Mouse (Mus musculus): ENCODE measurements at regions not wholly inside any gene's neighbourhood (a gene's known extent, or its start where the extent isn't known, plus 50 kb on each side); places are given as distances from the start of the nearest gene placed in this dataset.
"Not testable (repeated sequence)": the region's sequence is repeated elsewhere in the genome, so short reads cannot be mapped to it uniquely, and the experiment has no call there.

GRCm38 (mm10) chr10:9490416-9490815, 184.6 kb downstream of the Samd5 start:
- DNase-seq (ENCODE audit: low spot score) = no peak

GRCm38 (mm10) chr10:9462361-9462760, 212.6 kb downstream of the Samd5 start:
- DNase-seq (ENCODE audit: low spot score) = no peak

DNA sequence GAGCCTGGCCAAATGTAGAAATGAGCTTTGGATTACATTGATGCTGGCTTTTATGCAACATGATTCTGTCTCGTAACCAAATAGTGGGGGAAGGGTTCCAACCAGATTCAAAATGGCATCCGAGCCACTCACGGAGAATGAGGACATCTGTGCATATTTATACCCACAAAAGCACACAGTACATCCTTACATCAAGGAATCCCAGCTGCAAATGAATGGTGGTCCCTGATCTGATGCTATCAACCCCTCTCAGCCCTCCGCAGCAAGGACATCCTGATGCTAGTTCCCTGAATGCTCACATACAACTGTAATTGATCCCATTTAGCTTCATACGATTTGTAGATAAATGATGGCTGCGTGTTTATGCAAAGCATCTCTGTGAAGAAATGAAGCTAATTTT, 215.9 kb downstream of the Samd5 start:
- no peak for DNase-seq (ENCODE audit: low spot score)

DNA sequence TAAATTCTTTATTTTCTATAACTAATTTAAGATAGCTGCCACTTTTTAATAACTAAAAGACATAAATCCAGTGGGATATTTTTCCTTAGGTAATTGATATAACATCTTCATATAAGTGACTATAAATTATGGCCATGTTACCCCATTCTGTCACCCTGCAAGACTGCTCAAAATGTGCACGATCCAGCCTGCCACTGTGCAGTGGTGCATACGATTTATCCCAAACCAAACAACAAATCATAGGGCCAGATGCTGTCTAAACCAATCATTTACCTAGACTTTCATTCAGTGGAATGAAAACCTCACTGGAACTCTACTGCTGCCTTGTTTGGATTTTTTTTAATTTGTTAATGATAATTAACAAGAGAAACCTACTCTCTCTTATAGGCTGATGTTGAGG, 216.5 kb downstream of the Samd5 start:
- DNase-seq (ENCODE audit: low spot score) = no peak

DNA sequence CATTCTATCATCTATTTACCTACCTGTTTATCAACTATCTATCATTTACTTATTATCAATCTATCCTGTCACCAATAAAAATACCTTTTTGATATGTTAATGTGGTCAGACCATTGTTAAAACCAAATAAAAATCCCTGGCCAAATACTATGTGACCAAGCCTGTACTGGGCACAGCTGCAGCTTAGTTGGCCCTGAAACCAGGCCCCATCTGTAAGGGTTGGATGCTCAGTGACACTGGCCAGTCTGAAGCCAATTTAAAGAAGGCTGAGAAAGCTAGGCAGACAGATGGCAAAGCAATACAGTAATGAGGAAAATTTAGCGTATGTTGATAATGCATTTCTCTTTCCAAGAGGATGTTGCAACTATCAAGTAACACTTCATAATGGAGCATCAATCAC, 217.8 kb downstream of the Samd5 start:
- no peak for DNase-seq (ENCODE audit: low spot score)

GRCm38 (mm10) chr10:9439072-9439471, 235.9 kb downstream of the Samd5 start:
- no peak for DNase-seq (ENCODE audit: low spot score)

DNA sequence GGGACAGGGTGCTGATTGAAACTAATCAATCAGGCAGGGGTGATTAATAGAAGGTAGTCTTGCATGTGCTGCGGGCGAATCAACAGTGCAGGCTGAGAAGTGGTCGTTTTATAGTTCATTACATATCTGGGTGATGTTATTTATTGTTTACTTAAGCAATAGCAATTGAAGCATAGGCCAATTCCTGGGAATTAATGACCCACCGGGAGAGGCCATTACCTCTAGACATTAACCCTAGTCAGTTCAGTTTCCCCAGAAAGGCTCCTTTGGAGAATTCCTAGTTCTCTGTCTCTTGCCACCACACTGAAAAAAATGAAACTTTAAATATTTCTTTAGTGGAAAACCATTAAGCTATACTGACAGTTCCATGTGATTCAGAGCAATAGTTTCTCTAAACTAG, 236.6 kb downstream of the Samd5 start:
- no peak for DNase-seq (ENCODE audit: low spot score)

DNA sequence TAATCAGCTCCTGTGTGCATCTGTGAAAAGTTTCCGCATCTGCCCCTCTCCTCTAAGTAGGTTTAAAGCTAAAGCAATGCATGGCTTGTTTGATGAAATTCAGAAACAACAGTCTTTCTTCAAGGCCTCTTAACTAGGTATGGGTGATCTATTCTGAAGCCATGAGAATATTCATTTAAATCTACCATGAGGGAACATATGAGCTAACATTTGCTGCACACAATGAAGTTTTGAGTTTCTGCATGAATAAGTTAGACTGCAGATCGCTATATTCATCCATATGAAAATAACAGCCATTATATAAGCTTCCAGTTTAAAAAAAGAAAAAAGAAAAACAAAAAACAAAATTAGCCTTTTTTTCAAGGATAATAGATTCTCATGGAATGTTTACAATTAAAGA, 245.9 kb downstream of the Samd5 start:
- no peak for DNase-seq (ENCODE audit: low spot score)

DNA sequence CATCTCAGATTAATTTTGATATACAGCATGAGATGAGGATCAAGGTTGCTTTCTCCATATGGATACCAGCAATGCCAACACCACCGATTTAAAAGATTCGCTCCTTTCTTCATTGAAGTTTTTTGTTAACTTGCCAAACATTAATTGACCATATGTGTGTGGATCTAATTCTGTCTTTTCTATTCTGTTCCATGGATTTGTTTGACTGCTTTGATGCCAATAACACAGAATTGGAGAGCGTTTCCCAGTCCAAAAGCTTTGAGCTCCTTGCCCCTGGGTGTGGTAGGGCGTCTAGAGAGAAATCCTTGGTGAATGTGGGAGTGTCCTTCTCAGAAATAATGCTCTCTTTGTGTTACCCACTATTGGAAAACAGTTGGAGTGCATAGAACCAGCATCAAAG, 254.3 kb downstream of the Samd5 start:
- DNase-seq (ENCODE audit: low spot score) = no peak

DNA sequence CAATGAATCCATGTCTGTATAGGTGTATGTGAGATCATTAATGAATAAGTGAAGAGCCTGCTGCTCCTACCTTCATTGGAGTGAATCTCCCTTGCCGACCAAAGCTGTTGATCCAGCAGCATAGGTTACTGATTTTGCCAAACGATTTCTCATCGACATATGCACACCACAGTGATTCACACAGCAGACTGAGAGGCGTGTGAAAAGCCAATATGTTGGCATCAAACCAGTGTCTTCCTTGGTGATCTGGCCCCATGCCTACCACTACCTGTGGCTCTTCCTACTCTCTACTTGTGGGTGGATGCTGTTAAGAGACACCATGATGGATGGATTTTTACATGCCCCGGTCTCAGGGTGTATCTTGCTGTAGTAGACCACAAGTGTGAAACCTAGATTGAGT, 258.3 kb downstream of the Samd5 start:
- no peak for DNase-seq (ENCODE audit: low spot score)

GRCm38 (mm10) chr10:9406101-9406500, 268.9 kb downstream of the Samd5 start:
- no peak for DNase-seq (ENCODE audit: low spot score)

- DNase-seq (ENCODE audit: low spot score) = no peak
Measured at GRCm38 (mm10) chr10:9405417-9405816, 269.6 kb downstream of the Samd5 start.

GRCm38 (mm10) chr10:9404963-9405362, 270.0 kb downstream of the Samd5 start:
- no peak for DNase-seq (ENCODE audit: low spot score)

- no peak for DNase-seq (ENCODE audit: low spot score)
Measured at GRCm38 (mm10) chr10:9400911-9401617, 273.9 kb downstream of the Samd5 start.

- DNase-seq (ENCODE audit: low spot score) = no peak
Measured at GRCm38 (mm10) chr10:9377440-9378101, 297.4 kb downstream of the Samd5 start.

DNA sequence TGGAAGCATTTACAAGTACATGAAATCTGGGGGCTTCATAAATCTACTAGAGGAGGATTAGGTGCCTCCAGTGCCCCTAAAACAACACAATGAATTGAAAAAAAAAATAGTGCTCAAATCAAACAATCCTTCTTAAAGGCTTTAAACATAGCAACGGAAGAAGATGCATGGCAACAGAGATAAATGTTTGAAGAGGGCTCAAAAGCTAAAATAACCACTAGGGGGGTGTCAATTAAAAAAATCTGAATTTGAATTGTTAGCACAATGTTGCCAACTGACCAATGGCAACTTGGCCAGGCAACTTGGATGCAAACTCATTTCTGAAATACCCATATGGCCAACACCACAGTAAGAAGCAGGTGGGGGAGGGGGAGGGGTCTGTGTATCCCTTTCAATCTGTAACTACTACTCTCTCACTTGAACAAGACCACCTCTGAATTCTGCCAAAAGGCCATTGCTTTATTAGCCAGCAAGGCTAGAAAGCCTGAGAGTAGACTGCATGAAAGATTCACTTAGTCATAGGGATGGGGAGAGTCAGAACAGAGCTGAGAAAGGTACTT, 312.6 kb downstream of the Samd5 start:
- DNase-seq (ENCODE audit: low spot score) = no peak

DNA sequence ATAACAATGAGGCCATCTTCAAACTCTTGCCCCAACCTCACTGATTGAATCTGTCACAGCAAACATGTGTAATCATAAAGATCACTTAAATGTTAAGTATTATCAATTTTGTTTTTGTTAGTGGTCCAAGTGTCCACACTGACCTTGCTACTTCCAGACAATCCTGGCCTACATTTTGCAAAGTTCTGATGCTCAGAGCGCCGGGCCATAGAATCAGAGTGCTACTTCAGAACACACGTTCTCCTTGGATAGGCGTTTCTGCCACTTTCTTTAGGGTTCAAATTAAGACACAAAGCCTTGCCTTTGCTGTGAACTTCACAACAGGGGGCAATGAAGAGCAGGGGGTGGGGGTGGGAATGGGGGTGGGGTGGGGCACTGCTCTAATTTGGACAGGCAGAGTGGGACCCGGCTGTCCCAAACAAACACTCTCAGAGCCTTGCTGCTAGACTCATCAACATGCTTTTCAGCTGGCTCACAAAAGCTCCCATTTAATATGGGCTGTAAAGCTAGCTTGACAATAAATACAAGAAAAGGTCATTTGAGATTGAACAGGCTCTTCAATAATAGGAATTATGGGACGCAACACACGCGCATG, 336.7 kb downstream of the Samd5 start:
- no peak for DNase-seq (ENCODE audit: low spot score)

- DNase-seq (ENCODE audit: low spot score) = no peak
Measured at GRCm38 (mm10) chr10:9334245-9334845, 340.7 kb downstream of the Samd5 start.

GRCm38 (mm10) chr10:9331694-9332093, 343.3 kb downstream of the Samd5 start:
- no peak for DNase-seq (ENCODE audit: low spot score)

DNA sequence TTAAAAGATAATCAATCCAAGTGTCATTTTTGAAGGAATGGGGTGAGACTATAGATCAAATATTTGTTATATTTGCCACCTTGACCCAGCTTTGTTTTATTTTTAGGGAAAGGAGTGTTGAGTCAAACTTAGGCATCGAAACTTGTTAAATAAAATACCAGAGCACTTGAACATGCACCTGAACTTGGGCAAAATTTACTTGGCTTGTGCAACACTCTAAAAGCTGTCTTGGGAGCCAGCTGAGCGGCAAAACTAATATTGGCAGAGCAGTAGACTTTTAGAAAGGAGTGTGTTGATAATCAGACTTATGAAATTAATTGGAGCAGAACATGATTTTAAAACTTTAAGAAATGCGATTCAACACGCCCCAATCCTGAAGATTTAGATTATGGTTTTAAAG, 346.7 kb downstream of the Samd5 start:
- no peak for DNase-seq (ENCODE audit: low spot score)

DNA sequence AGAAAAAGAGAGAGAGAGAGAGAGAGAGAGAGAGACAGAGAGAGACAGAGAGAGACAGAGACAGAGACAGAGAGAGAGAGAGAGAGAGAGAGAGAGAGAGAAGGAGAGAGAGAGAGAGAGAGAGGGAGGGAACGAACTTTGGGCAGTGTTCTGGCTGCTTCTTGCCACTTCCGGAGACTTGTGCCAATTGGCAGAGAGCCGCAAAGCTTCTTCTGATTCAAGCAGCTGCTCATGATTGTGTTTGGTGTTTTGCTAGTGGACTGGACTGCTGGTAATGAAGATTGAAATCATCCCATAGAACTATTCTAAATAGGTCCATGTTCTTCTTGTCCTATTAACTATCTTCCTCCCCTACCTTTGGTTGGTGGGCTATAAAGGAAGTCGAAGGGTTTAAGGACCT, 347.1 kb downstream of the Samd5 start:
- not testable (repeated sequence) for DNase-seq (ENCODE audit: low spot score)

DNA sequence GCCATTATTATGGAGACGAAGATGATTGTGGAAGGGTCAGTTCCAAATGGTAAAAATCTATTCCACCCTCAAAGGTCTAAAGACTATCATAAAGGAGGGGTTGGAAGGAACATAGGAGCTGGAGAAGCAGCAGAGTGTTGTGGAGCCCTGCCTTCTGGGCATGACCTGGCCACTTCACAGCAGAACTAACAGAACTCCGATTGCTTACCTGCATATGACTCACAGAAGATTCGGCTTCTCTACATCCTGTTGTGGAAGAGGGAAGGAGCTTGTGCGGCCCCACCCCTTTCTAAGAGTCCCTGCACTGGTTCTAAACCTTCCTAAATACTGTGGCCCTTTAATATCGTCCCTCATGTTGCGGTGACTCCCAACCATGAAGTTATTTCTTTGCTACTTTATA, 362.7 kb downstream of the Samd5 start:
- DNase-seq (ENCODE audit: low spot score) = no peak
